Mouse (Mus musculus) bone marrow, adult 2 months (tissue): ENCODE data around the gene Syce2.

Experiments
- CTCF ChIP-seq: fragments of 200-500 bp; IDR thresholded peaks from 2 replicates; pipeline ENCODE4 v1.5.1; 2011; ENCODE audit warnings: low read length, control low read depth; ENCODE audit not compliant: control insufficient read depth, insufficient read depth
- POLR2A ChIP-seq: fragments of 200-500 bp; IDR thresholded peaks from 2 replicates; pipeline ENCODE4 v1.6.1; 2011; ENCODE audit warnings: low read depth, mild to moderate bottlenecking, control low read depth, low read length, borderline replicate concordance; ENCODE audit not compliant: control insufficient read depth

- TF ChIP-seq CTCF (peak; percentile 11; the same call in 1 of the 2 replicates), POLR2A (peak; percentile 92; the same call in 1 of the 2 replicates)
Measured at GRCm38 (mm10) chr8:84840248-84840999, 31.5 kb upstream of the Syce2 start, which contains the start of gene Rad23a.
